Mouse (Mus musculus): ENCODE measurements around the gene Clic3. TPM values are rescaled to one million over a fixed set of nuclear protein-coding genes. Genes with fewer than 3 reads are reported as not detected.

Clic3 gene
- polyA plus RNA-seq, 1 experiment from 2014 or later, result 246 TPM

- Histone ChIP-seq H3K4me2 (replicated peaks; ENCODE audit: low read depth) (peak within 1 kb of the TSS; percentile 97), H3K27me3 (ENCODE audit: control insufficient read depth, insufficient read depth, low read length) (no peaks in the 10 kb centered on the region), H3K9me3 (ENCODE audit: control insufficient read depth, low read length) (no peaks in the 10 kb centered on the region), H3K9ac (ENCODE audit: low read length) (peak within 1 kb of the TSS; percentile 70), H3K27ac (replicated peaks) (peak within 1 kb of the TSS; percentile 24; the same call in 1 of the 2 replicates), H3K4me1 (replicated peaks; ENCODE audit: control insufficient read depth, insufficient read depth) (no peaks in the 10 kb centered on the region), H3K4me3 (ENCODE audit: low read depth, low read length) (peak within 1 kb of the TSS; percentile 69), H3K36me3 (ENCODE audit: control insufficient read depth, insufficient read depth, low read length) (no peaks in the 10 kb centered on the region)
- no peak for TF ChIP-seq EP300 (optimal IDR thresholded peaks at IDR 0.05)
- peak; percentile 91 for TF ChIP-seq CTCF (IDR thresholded peaks at IDR 0.05; ENCODE audit: low read depth)
- DNase-seq (ENCODE audit: low spot score) (peak; percentile 96), ATAC-seq (ENCODE audit: low FRiP score, low TSS enrichment) (peak; percentile 91)
- WGBS, result under 1% methylated on average over 73 of the region's 89 CpGs
These were observed 28.0 kb upstream of the Clic3 start, which contains the start of gene Abca2 for GRCm38 (mm10) chr2:25428442-25429236. Gene Abca2 (plus strand): TSS chr2:25428703.

DNA sequence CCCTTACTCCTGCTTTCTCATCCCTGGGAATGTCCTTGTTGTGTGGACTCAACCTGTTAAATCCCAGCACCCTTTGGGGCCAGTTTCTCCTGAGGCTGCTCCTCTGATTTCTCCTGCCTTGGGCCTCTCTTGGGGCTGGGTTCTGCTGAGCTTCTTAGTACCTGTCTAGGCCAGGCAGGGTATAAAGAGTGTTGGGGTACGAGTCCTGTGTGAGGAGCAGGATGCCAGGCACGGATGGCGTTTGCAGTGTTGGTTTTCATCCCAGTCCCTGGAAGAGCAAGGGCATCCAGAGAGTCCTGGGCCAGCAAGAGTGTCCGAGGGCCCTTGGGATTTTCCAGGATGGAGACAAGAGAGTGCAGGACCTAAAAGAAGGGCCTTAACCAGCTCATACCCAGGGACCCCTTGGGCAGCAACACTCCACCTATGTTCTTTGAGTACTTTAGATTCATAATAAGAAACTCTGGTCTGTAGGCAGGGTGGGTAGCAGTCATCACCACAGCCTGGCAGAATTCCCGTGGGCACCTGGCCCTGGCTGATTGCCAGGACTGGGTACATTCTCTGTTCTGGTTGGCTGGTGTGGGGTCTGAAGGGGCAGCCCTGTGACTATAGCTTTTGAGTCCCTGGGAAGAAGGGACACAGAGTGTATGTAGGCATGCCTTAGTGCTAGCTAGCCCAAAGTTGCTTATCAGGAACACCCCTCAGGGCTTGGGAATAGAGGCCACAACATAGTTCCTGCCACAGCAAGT is 27.0 kb upstream of the Clic3 start:
- Histone ChIP-seq H3K4me3 (ENCODE audit: low read depth, low read length) (no peak overlapping the region), H3K27me3 (ENCODE audit: control insufficient read depth, insufficient read depth, low read length) (no peaks in the 10 kb centered on the region), H3K4me1 (replicated peaks; ENCODE audit: control insufficient read depth, insufficient read depth) (no peaks in the 10 kb centered on the region), H3K9ac (ENCODE audit: low read length) (no peak overlapping the region), H3K27ac (replicated peaks) (no peak overlapping the region), H3K9me3 (ENCODE audit: control insufficient read depth, low read length) (no peaks in the 10 kb centered on the region), H3K4me2 (replicated peaks; ENCODE audit: low read depth) (peak overlapping the region; percentile 97; the same call in 1 of the 2 replicates), H3K36me3 (ENCODE audit: control insufficient read depth, insufficient read depth, low read length) (no peaks in the 10 kb centered on the region)
- no peak for ATAC-seq (ENCODE audit: low FRiP score, low TSS enrichment)
- DNase-seq (ENCODE audit: low spot score), result no peak
- TF ChIP-seq EP300 (optimal IDR thresholded peaks at IDR 0.05) (no peak), CTCF (IDR thresholded peaks at IDR 0.05; ENCODE audit: low read depth) (no peak)
- 64% methylated on average over 5 of the region's 5 CpGs for WGBS

- no peaks in the 10 kb centered on the region for H3K36me3 ChIP-seq (ENCODE audit: control insufficient read depth, insufficient read depth, low read length)
- H3K4me2 ChIP-seq (replicated peaks; ENCODE audit: low read depth), result no peak overlapping the region
- no peaks in the 10 kb centered on the region for H3K4me1 ChIP-seq (replicated peaks; ENCODE audit: control insufficient read depth, insufficient read depth)
- 80% methylated on average over 17 of the region's 17 CpGs for WGBS
- no peak for TF ChIP-seq EP300 (optimal IDR thresholded peaks at IDR 0.05)
- H3K4me3 ChIP-seq (ENCODE audit: low read depth, low read length), result no peak overlapping the region
- H3K27ac ChIP-seq (replicated peaks), result no peak overlapping the region
- no peak for ATAC-seq (ENCODE audit: low FRiP score, low TSS enrichment)
- no peak for DNase-seq (ENCODE audit: low spot score)
- no peaks in the 10 kb centered on the region for H3K9me3 ChIP-seq (ENCODE audit: control insufficient read depth, low read length)
- H3K27me3 ChIP-seq (ENCODE audit: control insufficient read depth, insufficient read depth, low read length), result no peaks in the 10 kb centered on the region
- H3K9ac ChIP-seq (ENCODE audit: low read length), result no peak overlapping the region
These were observed 26.0 kb upstream of the Clic3 start for GRCm38 (mm10) chr2:25430395-25431233.

DNA sequence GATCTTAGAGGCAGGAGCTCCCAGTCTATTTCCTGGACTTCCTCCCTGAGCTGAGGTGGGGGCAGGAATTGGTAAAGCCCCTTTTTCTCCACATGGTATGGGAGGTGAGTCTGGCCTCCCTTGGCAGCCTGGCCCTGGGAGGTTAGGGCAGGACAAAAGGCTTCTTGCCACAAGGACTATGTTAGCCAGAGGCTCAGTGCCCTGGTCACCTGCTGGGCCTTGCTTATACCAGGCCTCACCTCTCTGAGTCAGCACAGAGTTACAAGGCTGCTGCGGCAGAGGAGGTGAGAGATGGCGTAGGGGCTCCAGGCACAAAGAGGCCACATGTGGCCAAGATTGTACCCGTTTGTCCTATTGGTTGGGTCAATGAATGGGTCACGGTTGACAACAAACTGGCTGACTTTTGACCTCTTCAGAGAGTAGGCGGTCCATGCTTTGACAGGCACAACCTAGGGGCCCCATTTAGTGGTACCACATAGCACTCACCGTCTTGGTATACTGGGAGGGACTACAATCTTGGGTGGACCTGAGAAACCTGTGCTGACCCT is 25.3 kb upstream of the Clic3 start:
- Histone ChIP-seq H3K4me1 (replicated peaks; ENCODE audit: control insufficient read depth, insufficient read depth) (no peaks in the 10 kb centered on the region), H3K4me2 (replicated peaks; ENCODE audit: low read depth) (no peak overlapping the region), H3K36me3 (ENCODE audit: control insufficient read depth, insufficient read depth, low read length) (no peaks in the 10 kb centered on the region), H3K4me3 (ENCODE audit: low read depth, low read length) (no peak overlapping the region), H3K9ac (ENCODE audit: low read length) (no peak overlapping the region), H3K9me3 (ENCODE audit: control insufficient read depth, low read length) (no peaks in the 10 kb centered on the region), H3K27me3 (ENCODE audit: control insufficient read depth, insufficient read depth, low read length) (no peaks in the 10 kb centered on the region), H3K27ac (replicated peaks) (no peak overlapping the region)
- WGBS, result 76% methylated on average over 6 of the region's 6 CpGs
- ATAC-seq (ENCODE audit: low FRiP score, low TSS enrichment) (no peak), DNase-seq (ENCODE audit: low spot score) (no peak)
- TF ChIP-seq EP300 (optimal IDR thresholded peaks at IDR 0.05), result no peak
- TF ChIP-seq CTCF (IDR thresholded peaks at IDR 0.05; ENCODE audit: low read depth), result no peak

GRCm38 (mm10) chr2:25432326-25433098 is 24.1 kb upstream of the Clic3 start:
- H3K4me3 ChIP-seq (ENCODE audit: low read depth, low read length), result no peak overlapping the region
- H3K36me3 ChIP-seq (ENCODE audit: control insufficient read depth, insufficient read depth, low read length), result no peaks in the 10 kb centered on the region
- TF ChIP-seq EP300 (optimal IDR thresholded peaks at IDR 0.05) (no peak), CTCF (IDR thresholded peaks at IDR 0.05; ENCODE audit: low read depth) (no peak)
- no peaks in the 10 kb centered on the region for H3K9me3 ChIP-seq (ENCODE audit: control insufficient read depth, low read length)
- H3K27ac ChIP-seq (replicated peaks), result no peak overlapping the region
- no peak for ATAC-seq (ENCODE audit: low FRiP score, low TSS enrichment)
- H3K9ac ChIP-seq (ENCODE audit: low read length), result no peak overlapping the region
- no peak overlapping the region for H3K4me2 ChIP-seq (replicated peaks; ENCODE audit: low read depth)
- no peak for DNase-seq (ENCODE audit: low spot score)
- WGBS, result 78% methylated on average over 11 of the region's 11 CpGs
- no peaks in the 10 kb centered on the region for H3K4me1 ChIP-seq (replicated peaks; ENCODE audit: control insufficient read depth, insufficient read depth)
- H3K27me3 ChIP-seq (ENCODE audit: control insufficient read depth, insufficient read depth, low read length), result no peaks in the 10 kb centered on the region

All from stomach, postnatal 0 days (tissue).